Mouse (Mus musculus) kidney, adult 2 months (tissue): ENCODE measurements around the gene Anks3.

ENCODE experiments used
- CTCF ChIP-seq: fragments of 200-500 bp; conservative IDR thresholded peaks from 2 replicates; pipeline ENCODE4 v1.5.1; 2011; ENCODE audit warnings: low read depth, mild to moderate bottlenecking, control low read depth, low read length, moderate library complexity, mixed read lengths; ENCODE audit not compliant: insufficient read depth, insufficient read length
- POLR2A ChIP-seq: fragments of 200-500 bp; IDR thresholded peaks from one replicate; pipeline ENCODE4 v1.6.1; 2011; ENCODE audit warnings: low read depth, low read length, control low read depth

- TF ChIP-seq CTCF: no peak
- TF ChIP-seq POLR2A: no peak
These were observed 56.6 kb downstream of the Anks3 start for GRCm38 (mm10) chr16:4907386-4907785.
